Mouse (Mus musculus) urinary bladder, postnatal 10 days (tissue): Measurements from ENCODE around the gene Eva1c.
A peak's percentile ranks its signal among the peaks of the same experiment; 100 is the strongest.

ENCODE experiments used
- DNase-seq: peaks from one replicate; pipeline ENCODE4 v3.0.0; 2022; ENCODE audit warnings: low spot score

The Eva1c gene

DNA sequence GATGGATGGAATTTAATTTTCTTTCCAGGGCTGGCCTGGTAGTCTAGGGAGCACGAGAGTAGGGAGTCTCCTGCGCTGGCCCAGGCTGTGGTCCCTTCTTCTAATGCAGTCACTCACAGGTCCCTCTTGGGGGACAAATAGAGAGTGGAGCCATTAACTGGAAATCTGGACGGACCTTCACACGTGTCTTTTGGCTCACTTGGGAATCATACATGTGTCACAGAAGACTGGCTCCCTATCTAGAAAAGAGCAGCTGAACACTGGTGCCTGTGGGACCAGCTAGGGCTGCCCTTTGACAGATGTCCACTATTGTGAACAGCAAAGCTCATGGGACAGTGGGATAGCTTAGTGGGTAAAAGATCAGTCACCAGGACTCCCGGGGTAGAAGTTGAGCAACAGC, 478 bp upstream of the Eva1c start:
- no peak for DNase-seq

DNA sequence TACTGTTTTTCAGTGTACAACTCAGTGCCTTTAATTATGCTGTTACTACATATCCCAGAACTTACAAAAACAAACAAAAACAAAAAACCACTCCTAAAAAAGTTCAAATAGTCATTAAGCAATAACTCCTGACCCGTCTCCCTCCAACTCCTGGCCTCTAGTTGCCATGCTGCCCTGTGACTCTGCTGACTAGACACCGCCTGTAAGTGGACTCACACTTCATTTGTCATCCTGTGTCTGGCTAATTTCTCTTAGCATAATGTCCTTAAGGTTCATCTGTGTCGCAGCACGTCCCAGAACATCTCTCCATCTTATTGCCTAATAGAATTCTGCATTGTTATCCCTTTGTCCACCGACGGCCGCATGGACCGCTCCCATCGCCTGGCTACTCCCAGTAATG, 979 bp downstream of the Eva1c start:
- no peak for DNase-seq

DNA sequence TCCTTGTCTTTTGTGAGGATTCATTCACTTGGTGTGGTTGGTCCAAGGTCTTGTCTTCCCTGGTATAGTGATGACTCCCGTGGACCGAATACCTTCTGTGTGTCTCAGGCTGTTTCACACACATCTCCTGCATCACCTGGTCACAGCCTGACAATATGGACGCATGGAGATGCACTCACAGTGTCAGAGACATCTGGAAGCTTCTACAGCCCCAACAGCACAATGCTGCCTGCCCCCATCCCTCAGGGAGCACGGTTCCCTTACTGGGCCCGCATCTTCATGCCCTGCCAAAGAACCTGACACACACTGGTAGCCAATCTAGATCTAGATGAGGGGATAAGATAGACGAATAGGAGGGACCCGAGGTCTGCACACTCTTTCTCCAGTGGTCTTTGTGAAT, 2.6 kb downstream of the Eva1c start:
- DNase-seq = no peak

DNA sequence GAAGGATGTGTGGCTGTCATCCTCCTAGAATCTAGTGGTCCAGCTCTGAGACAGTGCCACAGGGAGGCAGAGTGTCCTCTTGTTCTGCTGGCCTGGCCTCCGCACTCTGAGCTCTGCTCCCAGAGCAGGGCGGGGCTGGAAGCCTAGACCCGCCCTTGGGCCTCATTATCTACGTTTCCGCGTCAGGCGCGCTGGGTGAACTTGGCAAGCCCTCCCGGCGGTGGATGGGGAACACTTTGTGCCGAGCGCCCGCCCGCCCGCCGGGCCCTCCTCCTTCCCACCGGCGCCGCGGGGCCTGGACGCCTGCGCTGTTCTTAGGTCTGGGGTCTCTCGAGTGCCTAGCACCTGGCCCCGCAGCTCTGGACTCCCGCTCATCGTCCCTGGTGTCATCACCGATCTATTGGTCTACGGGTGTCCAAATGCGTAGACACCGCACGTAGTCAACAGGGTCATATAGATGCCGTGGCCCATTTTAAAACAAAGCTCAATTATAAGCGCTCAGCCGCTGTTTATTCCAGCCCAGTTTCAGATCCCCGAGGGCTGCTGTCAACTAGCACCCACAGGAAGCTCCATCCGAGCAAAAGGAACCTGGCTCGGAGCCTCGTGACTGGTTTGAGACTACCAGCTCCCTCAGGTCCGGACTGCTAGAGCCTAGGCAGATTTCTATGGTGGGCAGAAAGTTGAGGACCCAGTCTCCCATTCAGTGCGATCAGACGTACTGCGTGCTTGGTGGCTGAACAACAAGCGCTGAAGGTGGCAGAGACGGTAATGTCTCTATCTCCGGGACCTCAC, 3.6 kb downstream of the Eva1c start:
- DNase-seq = peak; percentile 58

DNA sequence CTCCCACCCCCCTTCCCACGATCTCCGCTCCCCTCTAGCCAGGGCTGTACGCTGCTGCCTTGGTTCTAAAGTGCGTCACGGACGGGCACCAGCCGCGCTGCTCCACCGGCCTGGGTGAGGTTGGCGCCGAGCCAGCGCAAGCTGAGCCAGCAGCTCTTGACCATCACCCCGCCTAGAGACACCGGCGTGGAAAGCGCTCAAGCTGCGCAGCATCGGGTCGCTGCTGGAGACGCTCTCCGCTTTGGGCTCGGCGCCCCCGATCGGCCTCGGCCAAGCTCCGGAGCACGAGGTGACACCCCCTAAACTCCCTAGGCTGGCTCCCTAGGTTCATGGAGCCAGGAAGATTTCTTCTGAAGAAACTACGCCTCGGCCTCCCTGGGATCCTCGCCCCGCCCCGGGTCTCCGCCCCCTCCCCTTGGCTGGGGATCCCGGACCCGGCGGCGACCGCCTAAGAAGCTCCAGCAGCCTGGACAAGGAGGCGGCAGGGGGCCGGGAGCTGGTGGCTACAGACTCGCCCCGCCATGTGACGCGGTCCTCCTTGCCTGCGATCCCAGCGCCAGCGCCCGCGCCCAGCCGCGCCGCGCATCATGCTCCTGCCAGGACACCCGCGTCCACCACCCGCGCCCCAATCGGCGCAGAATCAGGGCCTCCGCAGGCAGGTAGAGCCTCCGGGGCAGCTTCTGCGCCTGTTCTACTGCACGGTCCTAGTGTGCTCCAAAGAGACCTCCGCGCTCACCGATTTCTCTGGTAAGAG, 4.3 kb downstream of the Eva1c start:
- peak; percentile 48 for DNase-seq

DNA sequence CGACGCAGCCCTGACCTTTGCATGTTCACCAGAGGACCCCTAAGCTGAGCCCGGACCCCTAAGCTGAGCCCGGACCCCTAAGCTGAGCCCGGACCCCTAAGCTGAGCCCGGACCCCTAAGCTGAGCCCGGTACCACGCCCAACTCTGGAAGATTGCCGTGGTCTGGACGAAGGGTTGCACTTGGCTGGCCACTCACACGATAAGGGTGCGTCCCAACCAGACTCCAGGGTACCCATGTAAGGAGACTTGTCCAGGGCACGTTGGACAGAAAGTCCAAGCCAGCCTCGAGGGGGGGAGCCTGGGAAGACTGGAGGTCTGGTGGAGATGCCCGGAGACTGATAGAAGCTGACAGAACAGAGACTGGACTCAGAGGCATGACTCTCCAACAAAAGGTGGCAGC, 5.2 kb downstream of the Eva1c start:
- no peak for DNase-seq

DNA sequence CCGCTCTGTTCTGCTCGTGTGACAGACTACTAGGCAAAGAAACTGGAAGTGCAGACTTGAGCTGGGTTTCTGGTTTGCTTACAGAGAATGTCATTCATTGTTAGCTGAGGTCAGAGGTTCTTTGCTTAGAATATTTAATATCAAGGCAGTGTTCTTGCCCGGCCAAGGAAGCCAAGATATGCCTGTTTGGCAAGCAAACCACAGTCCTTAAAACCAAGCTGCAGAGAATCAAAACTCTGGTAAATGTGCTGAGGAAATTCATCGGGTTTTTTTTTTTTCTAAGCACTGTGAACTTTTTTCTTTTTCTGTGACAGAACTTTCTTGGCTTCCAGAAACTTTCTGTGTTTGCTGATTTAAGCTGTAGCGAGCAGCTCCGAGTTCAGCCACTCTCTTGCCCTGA, 6.0 kb downstream of the Eva1c start:
- DNase-seq = no peak

DNA sequence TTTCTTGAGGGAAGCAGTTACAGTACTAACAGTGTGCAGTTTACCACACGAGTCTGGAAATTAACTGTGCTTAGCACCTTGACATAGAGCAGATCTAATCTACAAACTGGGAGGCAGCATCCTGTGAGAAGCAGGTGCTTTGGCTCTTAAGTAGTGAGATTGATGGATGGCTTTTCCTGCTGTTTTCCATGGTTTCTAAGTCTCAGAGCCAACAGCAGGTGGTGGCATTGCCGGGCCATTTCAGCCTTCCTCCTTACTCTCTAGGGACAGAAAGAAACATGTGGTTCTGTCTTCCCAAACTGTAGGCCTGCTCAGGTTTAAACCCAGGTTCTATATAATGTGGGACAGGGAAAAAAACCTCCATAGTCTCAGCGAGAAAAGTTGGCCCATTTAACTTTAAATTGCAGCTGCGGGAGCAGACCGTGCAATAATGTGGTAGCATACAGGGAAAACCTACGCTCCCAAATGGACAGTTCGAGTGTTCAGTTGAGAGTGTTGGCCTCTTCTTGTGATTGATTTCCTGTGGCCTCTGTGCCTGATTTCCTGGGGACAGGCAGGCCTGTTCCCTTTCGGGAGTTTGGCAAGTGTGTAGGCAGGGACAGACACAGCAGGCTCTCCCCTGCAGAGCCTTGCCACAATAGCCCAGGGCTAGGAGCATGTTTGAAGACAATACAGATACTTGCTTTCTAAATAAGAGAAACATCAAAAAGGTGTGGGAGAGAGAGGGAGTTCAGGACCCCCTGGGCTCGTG, 6.7 kb downstream of the Eva1c start:
- no peak for DNase-seq

DNA sequence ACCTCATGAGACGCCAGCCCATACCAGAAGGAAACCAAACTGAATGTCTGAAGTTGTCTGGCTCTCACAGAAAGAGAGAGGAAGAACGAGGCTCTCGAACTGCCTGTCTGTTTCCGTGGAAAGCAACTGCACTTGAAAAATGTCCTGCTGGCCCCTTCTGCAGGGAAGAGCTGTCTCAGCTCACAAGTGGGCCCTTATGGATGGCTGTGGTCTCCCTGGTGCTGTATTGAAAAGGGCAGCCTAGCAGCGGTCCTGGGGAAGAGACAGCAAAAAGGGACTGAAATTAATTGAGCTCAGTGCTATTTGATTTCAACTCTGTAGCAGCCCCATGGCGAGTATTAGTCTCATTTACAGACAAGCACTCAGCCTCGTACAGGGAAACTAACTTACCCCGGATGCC, 10.9 kb downstream of the Eva1c start:
- DNase-seq = no peak

DNA sequence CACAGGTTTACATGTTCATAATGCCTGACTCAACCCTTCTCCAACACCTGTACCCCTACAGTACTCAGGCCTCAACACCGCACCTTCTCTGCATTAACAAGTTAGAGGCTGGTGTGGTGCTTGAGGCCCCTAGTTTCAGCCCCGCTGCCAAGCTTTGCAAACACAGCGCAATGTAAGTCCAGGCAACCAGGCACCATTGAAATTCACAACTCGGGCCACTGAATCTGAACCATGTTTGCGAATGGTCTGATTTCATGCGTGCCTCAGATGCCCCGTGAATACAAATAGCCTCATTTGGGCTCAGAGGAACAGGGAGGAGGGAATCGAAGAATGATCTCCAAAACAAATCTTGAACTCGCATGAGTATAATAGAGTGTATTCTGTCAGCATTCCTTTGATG, 15.6 kb downstream of the Eva1c start:
- DNase-seq = no peak

DNA sequence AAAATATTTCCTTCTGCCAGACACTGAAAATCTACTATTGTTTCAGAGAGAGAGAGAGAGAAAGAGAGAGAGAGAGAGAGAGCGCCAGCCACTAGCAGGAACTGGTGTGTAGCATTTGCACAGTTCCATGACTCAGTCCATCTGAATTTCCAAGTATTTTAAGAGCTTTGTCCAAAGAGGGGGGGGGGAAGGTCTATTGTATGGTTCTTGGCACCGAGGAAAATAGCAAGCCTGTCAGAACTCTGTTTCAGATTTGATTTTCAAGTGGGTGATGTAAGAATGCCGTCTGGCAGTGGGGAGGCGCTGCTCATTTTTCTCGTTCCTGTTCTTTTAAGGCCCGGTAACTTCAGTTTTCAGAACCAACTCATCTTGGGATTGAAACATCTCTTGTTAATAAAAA, 18.5 kb downstream of the Eva1c start:
- no peak for DNase-seq

DNA sequence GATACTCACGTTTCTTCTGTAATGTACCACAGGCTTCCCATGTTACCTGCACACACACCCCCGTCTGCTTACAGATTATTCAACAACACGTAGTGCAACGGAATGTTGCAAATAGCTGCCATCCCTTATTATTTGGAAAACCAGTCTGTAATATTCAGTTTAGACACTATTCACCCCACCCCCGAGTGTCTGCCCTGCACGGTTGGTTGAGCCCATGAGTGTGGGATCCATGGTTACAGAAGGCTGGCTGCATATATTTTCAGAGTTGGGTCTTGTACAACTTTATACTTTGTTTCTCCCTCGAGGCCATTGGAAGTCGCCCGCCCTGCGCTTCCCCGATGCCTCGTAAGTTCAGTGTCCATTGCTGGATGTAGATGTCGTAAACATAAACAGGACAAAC, 19.1 kb downstream of the Eva1c start:
- no peak for DNase-seq

DNA sequence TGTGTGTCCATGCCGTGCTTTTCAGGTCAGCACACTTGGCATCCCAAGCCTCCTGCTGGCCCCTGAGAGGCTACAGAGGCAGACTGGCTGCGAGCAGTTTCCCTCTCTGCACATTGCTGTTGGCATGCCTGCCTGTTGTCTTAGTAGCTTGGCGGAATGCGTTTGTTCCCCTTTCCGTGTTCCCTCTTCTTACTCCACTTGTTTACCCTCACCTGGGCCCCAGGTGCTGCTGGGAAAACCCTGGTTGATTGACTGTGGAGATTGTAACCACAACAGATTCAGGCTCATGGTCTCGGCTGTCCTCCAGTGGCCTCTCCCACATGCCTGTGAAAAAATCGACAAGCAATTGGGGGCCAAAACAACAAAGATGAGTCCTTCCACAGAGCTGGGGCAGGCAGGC, 22.2 kb downstream of the Eva1c start:
- no peak for DNase-seq

DNA sequence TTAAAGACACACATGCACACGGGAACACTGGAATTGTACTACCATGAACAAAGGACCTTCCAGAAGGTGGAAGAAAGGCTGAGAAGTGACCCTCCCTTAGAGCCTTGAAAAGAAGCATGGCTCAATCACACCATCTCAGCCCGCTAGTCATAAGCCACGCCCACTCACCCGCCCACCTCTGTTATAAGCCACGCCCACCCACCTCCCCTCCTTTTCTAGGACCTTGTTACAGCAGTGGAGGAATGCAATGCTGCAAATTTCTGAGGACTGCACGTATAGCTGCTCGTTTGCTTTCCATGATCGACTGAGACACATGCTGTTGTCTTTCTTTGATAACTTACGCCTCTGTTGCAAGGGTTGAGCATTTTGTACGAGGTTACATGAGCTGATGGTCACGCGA, 22.7 kb downstream of the Eva1c start:
- no peak for DNase-seq

DNA sequence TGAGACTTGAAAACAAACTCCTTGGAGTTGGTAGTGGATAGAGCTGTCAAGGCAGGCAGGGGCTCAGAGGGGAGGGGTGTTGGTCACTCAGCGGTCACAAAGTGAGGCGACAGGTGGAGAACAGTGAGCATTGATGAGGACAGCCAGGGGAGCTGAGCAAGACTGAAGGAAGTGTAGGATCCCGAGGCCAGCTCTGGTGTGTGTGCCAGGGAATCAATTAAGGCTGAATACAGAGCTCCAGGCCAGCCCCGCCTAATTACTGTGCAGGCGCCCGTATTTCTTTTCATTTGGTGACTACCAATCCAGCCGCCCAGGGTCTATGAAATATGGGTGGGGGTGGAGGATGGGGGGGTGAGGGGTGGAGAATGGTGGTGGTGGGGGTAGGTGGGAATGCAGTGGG, 24.4 kb downstream of the Eva1c start:
- DNase-seq = no peak

DNA sequence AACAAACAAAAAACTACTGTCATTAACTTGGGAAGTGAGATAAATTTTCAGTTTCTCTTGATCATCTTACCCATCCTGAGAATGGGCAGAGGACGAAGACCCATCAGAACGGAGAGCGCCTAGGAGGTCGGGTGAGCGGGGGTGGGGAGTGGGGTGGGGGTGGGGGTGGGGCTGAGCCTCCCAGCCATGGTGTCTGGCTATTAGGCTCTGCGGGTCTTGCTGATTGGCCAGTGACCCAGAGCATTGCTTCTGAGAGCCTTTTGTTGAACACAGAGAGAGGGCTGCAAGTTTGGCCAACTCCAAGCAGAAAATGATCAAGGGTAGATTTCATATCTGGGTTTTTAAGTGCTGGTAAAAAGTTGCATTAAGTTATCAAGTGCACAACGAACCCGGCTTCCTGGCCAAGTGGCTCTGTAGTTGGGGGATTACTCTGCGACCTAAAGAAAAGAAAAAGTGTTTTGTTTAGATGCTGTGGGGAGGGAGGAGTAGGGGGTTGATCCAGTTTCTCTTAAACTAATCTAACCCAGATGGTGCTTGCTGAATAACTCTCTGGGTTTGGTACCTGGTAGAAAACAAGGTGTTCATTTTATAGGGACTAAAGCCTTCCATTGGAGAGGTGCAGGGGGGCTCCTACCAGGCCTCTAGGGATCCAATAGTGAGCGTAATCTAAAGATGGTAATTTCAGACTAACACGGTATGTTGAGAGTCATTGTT, 25.3 kb downstream of the Eva1c start:
- DNase-seq = no peak

DNA sequence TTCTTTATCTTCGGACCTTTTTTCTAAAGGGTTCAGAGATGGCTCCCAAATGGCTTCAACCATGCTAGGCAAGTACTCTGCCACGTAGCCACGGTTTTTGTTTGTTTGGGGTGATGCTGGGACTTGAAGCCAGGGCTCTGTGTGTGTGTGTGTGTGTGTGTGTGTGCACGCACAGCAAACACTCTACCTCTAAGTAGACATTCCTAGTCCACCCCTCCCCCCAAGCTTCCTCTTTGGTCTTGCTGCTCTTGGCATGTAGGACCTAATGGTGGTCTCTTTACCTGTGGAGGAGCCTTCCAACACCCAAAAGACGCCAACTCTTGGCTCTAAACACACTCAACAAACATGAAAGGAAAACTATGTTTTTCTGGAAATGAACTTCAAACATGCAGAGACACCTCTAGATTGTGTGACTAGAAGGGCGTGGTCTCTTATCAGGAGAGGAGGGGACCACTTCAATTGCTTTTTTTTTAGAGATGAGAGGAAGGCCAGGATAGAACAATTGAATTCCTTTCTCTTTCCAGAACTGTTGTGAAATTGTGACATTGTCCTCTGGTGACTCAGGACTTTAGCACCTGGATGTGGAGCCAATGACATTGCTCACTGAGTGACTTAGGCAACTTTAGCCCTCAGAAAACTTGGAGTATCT, 30.2 kb downstream of the Eva1c start:
- DNase-seq = no peak

DNA sequence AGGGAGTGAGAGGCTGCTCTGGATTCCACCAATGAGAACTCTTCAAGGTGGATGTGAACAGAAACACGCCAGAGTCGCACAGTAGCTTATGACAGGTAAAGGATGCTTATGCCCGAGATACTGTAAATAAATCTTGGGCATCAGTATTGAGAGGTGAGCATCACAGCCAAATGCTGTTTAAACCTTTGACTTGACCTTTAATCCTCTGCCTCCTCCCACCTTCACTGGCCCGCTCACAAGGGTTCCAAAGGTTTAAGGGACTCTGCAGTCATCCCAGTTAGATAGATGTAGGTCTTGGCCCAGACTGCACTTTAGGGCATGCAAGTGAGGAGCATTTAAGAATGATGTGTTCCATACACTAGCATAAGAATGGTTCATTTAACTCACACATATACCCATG, 31.7 kb downstream of the Eva1c start:
- DNase-seq = no peak

DNA sequence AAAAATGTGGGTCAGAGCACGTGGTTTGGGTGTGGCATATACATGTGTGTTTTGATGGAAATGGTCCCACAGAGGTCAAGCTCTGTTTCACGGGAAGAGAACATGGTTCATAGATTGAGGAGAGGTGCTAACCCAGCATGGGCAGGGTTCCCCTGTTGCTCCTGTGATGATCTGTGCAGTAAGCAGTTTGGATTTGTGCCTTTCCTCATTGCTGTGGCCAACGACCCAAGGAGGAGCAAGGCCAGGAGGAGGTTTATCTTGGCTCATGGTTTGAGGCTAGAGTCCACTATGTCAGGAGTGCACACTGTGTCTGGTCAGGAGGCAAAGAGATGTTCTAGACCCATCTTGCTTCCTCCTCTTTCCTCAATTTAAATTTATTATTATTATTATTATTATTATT, 36.5 kb downstream of the Eva1c start:
- no peak for DNase-seq

DNA sequence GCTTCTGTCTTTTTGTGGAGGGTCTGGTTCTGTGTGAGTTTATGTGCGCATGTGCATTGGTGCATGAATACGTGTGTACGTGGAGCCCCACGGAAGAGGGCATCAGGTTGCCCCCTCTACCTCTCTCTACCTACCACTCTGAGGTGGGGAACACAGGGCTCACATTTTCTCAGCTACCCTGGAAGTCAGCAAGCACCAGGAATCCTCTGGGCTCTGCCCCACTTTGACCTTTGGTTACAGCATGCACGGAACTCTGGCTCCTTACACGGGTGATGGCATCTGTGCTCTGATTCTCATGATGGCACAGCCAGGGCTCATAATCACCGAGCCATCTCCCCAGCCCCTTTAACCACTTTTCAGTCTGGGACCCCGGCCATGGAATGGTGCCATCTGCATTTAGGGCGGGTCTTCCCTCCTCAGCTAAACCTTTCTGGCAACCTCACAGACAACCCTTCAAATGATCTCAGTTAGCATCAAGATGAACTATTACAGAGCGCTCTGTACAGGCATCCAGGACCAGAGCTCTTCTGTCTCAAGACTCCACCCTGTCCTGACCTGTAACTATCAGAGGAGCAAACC, 37.0 kb downstream of the Eva1c start:
- no peak for DNase-seq

DNA sequence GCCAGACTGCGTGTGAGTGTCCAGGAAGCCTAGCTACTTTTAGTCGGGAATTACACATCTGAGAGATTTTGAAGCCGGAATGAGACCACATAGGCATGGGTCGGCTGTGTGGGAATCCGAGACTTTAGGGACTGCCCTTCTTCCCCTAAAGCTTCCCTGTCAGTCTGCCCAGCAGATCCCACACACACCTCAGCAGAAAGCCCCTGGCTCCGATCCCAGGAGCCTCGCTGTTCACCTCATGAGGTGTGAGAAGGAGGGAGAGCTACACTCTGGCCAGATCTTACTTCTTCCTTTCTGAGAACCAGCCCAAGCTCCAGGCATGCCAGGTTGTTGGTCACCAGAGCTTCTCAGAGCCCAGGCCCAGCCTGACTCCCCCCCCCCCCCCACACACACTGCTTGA, 38.2 kb downstream of the Eva1c start:
- DNase-seq = no peak

DNA sequence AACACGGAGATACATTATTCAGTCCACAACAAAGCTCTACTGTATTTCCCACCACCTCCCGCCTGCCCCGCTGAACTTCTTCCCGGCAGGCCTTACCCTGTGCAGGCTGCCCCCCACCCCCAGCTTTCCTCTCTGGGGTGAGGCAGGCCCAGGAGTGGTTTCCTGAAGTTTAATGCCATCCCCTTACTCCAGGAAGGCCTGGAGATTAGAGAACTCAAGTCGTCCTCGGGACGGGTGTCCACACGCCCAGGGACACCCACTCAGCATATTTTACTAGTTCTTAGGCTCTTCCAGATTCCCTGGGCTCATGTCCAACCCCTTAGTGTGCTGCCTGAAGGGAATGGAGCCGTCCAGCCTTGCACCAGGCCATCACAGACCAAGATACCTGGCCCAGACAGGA, 39.1 kb downstream of the Eva1c start:
- no peak for DNase-seq
